11 mouse cellular contexts compared by ENCODE assay signal in genomic region chr10:94923337-94923762, GRCm38 (mm10). TPM values are rescaled to one million over a fixed set of nuclear protein-coding genes. Genes with fewer than 3 reads are reported as not detected.
A peak's percentile ranks its signal among the peaks of the same experiment; 100 is the strongest.
DNase-seq lines count a peak whose midpoint lies in the region; ATAC-seq and TF ChIP-seq lines count a peak whose summit lies in the region.
"Had no signal": no experiment of that assay in that cellular context is flagged by ENCODE, and none has a peak within 500 bp of the region (broad histone marks: within the 10 kb centered on the region; RNA-seq: fewer than 3 reads in every experiment).

No protein-coding gene starts in this region.

- ATAC-seq in lung, embryonic 15.5 days (ENCODE audit: borderline replicate concordance, extremely low read depth, low FRiP score, low TSS enrichment): no peak
- peak; percentile 76 for ATAC-seq in liver, embryonic 11.5 days (replicated peaks; ENCODE audit: low FRiP score)
- peak; percentile 72 for ATAC-seq in monocyte, adult 5-6 weeks (replicated peaks; ENCODE audit: insufficient number of reproducible peaks, low FRiP score, low TSS enrichment, poor library complexity, severe bottlenecking)
- no peak for ATAC-seq in midbrain, postnatal 0 days (ENCODE audit: low FRiP score)
- ATAC-seq: forebrain, embryonic 13.5 days had no signal

- H3K4me1 ChIP-seq in lung, embryonic 15.5 days: peaks cover 14% of the 10 kb centered on the region
- H3K4me1 ChIP-seq in embryonic facial prominence, embryonic 10.5 days: peaks cover 51% of the 10 kb centered on the region
- peaks cover 55% of the 10 kb centered on the region for H3K4me1 ChIP-seq in liver, embryonic 11.5 days (replicated peaks; ENCODE audit: control insufficient read depth, insufficient read depth, low read length)
- H3K4me1 ChIP-seq in midbrain, postnatal 0 days (ENCODE audit: insufficient read depth, low read length): peaks cover 8% of the 10 kb centered on the region; the same call in 1 of the 2 replicates

- no peak overlapping the region for H3K4me2 ChIP-seq in lung, embryonic 15.5 days
- peak overlapping the region; percentile 45 for H3K4me2 ChIP-seq in liver, embryonic 11.5 days
- H3K4me2 ChIP-seq in midbrain, postnatal 0 days (ENCODE audit: low read depth, low read length, poor library complexity, severe bottlenecking): no peak overlapping the region
- H3K4me2 ChIP-seq: forebrain, embryonic 13.5 days had no signal

- no peaks in the 10 kb centered on the region for H3K27me3 ChIP-seq in lung, embryonic 15.5 days
- no peaks in the 10 kb centered on the region for H3K27me3 ChIP-seq in embryonic facial prominence, embryonic 10.5 days (replicated peaks; ENCODE audit: low read depth, poor library complexity, severe bottlenecking)
- no peaks in the 10 kb centered on the region for H3K27me3 ChIP-seq in liver, embryonic 11.5 days (replicated peaks; ENCODE audit: control insufficient read depth, insufficient read depth, low read length)
- no peaks in the 10 kb centered on the region for H3K27me3 ChIP-seq in midbrain, postnatal 0 days (ENCODE audit: insufficient read depth, low read length)
- H3K27me3 ChIP-seq: forebrain, embryonic 13.5 days had no signal

- H3K9me3 ChIP-seq in lung, embryonic 15.5 days: no peaks in the 10 kb centered on the region
- H3K9me3 ChIP-seq in embryonic facial prominence, embryonic 10.5 days: no peaks in the 10 kb centered on the region
- H3K9me3 ChIP-seq in liver, embryonic 11.5 days (ENCODE audit: control insufficient read depth, low read length): no peaks in the 10 kb centered on the region
- H3K9me3 ChIP-seq in midbrain, postnatal 0 days (ENCODE audit: low read length): no peaks in the 10 kb centered on the region
- H3K9me3 ChIP-seq: forebrain, embryonic 13.5 days had no signal

- H3K36me3 ChIP-seq in lung, embryonic 15.5 days: no peaks in the 10 kb centered on the region
- H3K36me3 ChIP-seq in embryonic facial prominence, embryonic 10.5 days (replicated peaks): no peaks in the 10 kb centered on the region
- no peaks in the 10 kb centered on the region for H3K36me3 ChIP-seq in liver, embryonic 11.5 days (ENCODE audit: control insufficient read depth, insufficient read depth, low read length)
- peaks cover 15% of the 10 kb centered on the region for H3K36me3 ChIP-seq in midbrain, postnatal 0 days (ENCODE audit: insufficient read depth, low read length)

- 40% methylated on average over 7 of the region's 7 CpGs for WGBS in lung, embryonic 15.5 days
- WGBS in embryonic facial prominence, embryonic 10.5 days: 75% methylated on average over 7 of the region's 7 CpGs
- 25% methylated on average over 7 of the region's 7 CpGs for WGBS in liver, embryonic 11.5 days
- WGBS in midbrain, postnatal 0 days: 63% methylated on average over 7 of the region's 7 CpGs

- DNase-seq in lung, postnatal 10 days: no peak
- DNase-seq in embryonic facial prominence, embryonic 10.5 days (ENCODE audit: low spot score): no peak
- DNase-seq in liver, embryonic 11.5 days (ENCODE audit: low spot score): peak; percentile 40
- no peak for DNase-seq in adrenal gland, adult 2 months
- DNase-seq in urinary bladder, adult 2 months (ENCODE audit: low spot score): no peak
- no peak for DNase-seq in midbrain, postnatal 0 days (ENCODE audit: low spot score)
- DNase-seq: adrenal gland, postnatal 14 days; cerebellum, postnatal 36 days had no signal

- H3K27ac ChIP-seq in lung, embryonic 15.5 days: peak overlapping the region; percentile 10; the same call in 1 of the 2 replicates
- H3K27ac ChIP-seq in embryonic facial prominence, embryonic 10.5 days (replicated peaks): 0 out of 2 replicates have a peak overlapping the region, but pooled peaks have one; percentile 35
- H3K27ac ChIP-seq in liver, embryonic 11.5 days (ENCODE audit: low read depth, low read length): peak overlapping the region; percentile 80
- H3K27ac ChIP-seq in midbrain, postnatal 0 days (ENCODE audit: low read depth, low read length): no peak overlapping the region
- H3K27ac ChIP-seq: forebrain, embryonic 13.5 days had no signal

- no peak for TF ChIP-seq CTCF in midbrain, postnatal 0 days (IDR thresholded peaks at IDR 0.05)

- no peak overlapping the region for H3K4me3 ChIP-seq in lung, embryonic 15.5 days
- no peak overlapping the region for H3K4me3 ChIP-seq in embryonic facial prominence, embryonic 10.5 days
- H3K4me3 ChIP-seq in liver, embryonic 11.5 days (ENCODE audit: low read depth, low read length): no peak overlapping the region
- no peak overlapping the region for H3K4me3 ChIP-seq in midbrain, postnatal 0 days (ENCODE audit: low read depth, low read length)
- H3K4me3 ChIP-seq: forebrain, embryonic 13.5 days had no signal

- no peak overlapping the region for H3K9ac ChIP-seq in lung, embryonic 15.5 days
- peak overlapping the region; percentile 12; the same call in 1 of the 2 replicates for H3K9ac ChIP-seq in liver, embryonic 11.5 days (ENCODE audit: low read depth, low read length)
- no peak overlapping the region for H3K9ac ChIP-seq in midbrain, postnatal 0 days (replicated peaks; ENCODE audit: low read length, poor library complexity, severe bottlenecking)
- H3K9ac ChIP-seq: forebrain, embryonic 13.5 days had no signal

RNA-seq across cellular contexts. Expression of gene Plxnc1, which starts 21.3 kb away (rescaled TPM):
- 7.1 and 8.0 TPM in 2 replicates for polyA plus RNA-seq in lung, embryonic 15.5 days (2015; fragmentation: Nextera tagmentation; extraction: Ambion mirVana)
- polyA plus RNA-seq in embryonic facial prominence, embryonic 10.5 days (2016; fragmentation: Nextera tagmentation; extraction: Ambion mirVana): 1.1 and 1.3 TPM in 2 replicates
- 5.3 and 6.0 TPM in 2 replicates for polyA plus RNA-seq in liver, embryonic 11.5 days (2014; fragmentation: Nextera tagmentation; extraction: Ambion mirVana)
- total RNA-seq in monocyte, adult 5-6 weeks (2017): 16.6 to 34.4 TPM (median 24.1 TPM) in 3 replicates
- total RNA-seq in adrenal gland, adult 2 months (2021): 1 to 10 TPM; 2.4 to 8.0 TPM
- 1.0 and 1.1 TPM in 2 replicates for polyA plus RNA-seq in adrenal gland, adult 2 months (2012; rRNA removed)
- polyA plus RNA-seq in urinary bladder, adult 2 months (2012; rRNA removed): 1.0 and 1.6 TPM in 2 replicates
- total RNA-seq in midbrain, postnatal 0 days (2014; rRNA removed): 78.5 and 79.5 TPM in 2 replicates
- polyA plus RNA-seq in midbrain, postnatal 0 days (2015; fragmentation: Nextera tagmentation; extraction: Ambion mirVana): 11.2 and 12.9 TPM in 2 replicates

Comparison
In these comparisons a context has a peak if more than half of its experiments do, and no peak if none do; other contexts are left out.
1. ATAC-seq: peak in liver, embryonic 11.5 days (single experiment) and monocyte, adult 5-6 weeks (single experiment); none in lung, embryonic 15.5 days (single experiment) and midbrain, postnatal 0 days (single experiment).